Mouse (Mus musculus) adrenal gland, postnatal 36 days (tissue): ENCODE data around the gene Mcf2. TPM values are rescaled to one million over a fixed set of nuclear protein-coding genes. Genes with fewer than 3 reads are reported as not detected.

Experiments
- DNase-seq, 2 experiments: peaks; one replicate each; pipeline ENCODE4 v3.0.0; 2021; ENCODE audit warnings: mixed read lengths in 1 of 2
- long read RNA-seq, 2 experiments: library from polyadenylated mRNA; stranded (forward); transcript quantifications; one replicate each; pipeline ENCODE4 v2.0.0; 2021; ENCODE audit warnings: borderline sequencing depth in 2 of 2
- total RNA-seq, 2 experiments: library from RNA; stranded (reverse); gene quantifications; 2 replicates each; pipeline ENCODE4 v1.2.3; 2021

The Mcf2 gene
- not detected for total RNA-seq
- long read RNA-seq, experiment 1 = 0 reads
- long read RNA-seq, experiment 2 = 0 reads

DNA sequence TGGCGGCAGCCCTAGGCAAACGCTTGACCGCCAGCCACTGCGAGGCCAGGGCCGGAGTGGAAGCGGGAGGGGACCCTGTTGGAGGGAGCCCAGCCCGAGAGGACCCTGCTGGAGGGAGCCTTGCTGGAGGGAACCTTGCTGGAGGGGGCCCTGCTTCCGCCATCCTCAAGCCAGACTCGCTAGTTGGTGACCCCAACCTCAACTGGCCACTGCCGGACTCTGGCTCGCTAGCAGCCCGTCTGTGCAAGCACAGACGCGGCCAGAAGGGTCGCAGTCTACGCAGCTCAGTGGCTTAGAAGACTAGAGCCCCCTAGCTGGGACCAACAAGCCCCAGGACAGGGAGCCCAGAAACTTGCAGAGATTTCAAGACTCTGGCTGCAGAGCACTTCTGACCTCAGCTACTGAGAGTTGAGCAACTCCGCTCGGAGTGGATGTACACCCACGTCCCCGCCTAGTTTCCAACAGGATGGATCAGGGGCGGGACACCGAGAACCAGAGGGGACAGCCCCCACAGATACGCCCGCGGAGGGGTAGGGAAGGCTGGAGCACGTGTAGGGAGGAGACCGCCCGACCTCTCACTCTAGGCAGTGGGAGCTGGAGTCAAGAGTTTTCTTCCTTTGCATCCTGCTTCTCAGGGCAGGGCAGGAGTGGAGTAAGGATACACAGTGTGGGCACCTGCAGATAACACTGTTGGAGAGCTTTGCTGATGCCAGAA lies at the start of gene Mcf2:
TSS of gene Mcf2 (minus strand) at position 346 of the 715 bp plus-strand sequence.
- DNase-seq = no peak

DNA sequence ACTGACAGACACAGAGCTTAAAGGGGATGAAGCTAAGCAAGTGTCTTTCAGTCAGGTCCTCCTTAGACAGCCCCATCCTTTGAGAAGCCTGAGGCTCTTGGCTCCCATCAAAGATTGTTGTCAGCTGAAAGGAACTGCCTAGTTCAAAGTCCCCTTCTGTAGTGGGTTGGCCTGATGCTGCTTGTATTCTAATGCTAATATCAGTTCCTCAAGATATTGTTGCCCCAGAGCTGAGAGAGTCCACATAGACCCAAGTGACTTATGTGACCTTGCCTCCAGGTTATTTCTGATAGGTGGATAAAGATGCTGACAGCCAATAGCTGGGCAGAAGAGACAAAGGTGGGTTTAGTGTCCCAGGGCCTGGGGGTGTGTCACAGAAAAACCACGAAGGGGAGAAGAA lies 8.8 kb upstream of the Mcf2 start:
- no peak for DNase-seq

- DNase-seq = no peak
Measured at GRCm38 (mm10) chrX:60182611-60183010, 3.7 kb upstream of the Mcf2 start.

- DNase-seq = no peak
Measured at GRCm38 (mm10) chrX:60178025-60178743, 705 bp downstream of the Mcf2 start.

DNA sequence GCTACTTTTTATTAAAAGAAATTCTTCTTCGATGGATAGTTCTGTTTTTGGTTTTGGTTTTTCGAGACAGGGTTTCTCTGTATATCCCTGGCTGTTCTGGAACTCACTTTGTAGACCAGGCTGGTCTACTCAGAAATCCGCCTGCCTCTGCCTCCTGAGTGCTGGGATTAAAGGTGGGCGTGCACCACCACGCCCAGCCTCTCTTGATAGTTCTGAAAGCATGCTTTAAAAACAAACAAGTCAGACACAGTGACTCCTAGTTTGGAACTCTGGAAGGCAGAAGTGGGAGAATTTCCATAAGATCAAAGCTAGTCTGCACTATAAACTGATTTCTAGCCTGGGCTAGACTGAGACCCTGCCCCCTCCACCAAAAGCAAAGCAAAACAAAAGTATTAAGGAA lies 8.8 kb downstream of the Mcf2 start:
- DNase-seq = no peak

GRCm38 (mm10) chrX:60169511-60169910 lies 9.4 kb downstream of the Mcf2 start:
- DNase-seq = no peak

DNA sequence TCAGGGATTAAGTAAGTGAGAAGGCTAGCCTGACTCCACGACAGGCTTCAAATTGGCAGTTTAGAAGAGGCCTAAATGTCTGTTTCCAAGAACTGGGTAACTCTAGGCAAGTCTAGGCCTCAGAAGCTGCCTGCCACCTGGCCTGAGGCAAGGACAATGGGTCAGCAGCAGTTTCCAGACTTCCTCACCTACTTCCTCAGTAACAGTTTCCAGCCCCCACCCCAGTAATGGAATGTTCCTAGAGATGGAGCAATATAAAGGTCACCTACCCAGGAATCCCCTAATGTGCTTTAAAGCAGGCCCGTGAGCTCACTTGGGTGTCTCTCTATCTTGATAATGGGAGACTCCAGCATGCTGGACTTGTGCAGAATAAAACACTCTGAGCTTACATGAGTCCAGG lies 10.1 kb downstream of the Mcf2 start:
- no peak for DNase-seq

DNA sequence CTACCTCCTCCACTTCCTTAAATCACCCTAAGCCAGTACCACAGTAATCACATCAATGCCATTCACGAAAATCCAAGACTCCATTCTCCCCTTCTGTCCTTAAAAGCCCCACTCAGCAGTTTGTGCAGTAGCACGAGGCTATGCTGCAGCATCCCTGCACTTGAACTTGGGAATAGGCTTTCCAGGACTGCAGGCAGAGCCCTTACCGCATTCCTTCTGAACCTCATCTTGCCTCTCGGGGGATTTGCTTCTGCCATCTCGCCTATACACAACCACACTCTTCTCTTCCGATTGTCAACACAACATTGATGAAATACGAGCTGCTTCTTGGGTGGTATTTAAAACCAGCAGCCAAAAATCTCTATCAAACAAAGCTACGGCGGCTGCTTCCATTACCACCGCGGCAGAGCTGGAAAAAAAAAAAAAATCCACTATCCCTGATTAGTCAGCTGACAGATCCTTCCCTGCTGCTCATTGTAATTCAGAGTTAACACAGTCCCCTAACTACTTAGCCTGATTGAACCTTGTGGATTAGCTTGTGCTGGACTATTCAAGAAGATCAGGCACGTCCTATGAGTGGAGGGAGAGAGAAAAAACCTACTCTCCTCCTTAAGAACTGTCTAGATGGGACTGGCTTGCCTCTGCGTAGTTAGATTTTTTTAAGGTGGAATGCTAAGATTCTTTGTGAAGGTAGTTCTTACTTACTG lies 31.5 kb downstream of the Mcf2 start:
- DNase-seq = no peak

DNA sequence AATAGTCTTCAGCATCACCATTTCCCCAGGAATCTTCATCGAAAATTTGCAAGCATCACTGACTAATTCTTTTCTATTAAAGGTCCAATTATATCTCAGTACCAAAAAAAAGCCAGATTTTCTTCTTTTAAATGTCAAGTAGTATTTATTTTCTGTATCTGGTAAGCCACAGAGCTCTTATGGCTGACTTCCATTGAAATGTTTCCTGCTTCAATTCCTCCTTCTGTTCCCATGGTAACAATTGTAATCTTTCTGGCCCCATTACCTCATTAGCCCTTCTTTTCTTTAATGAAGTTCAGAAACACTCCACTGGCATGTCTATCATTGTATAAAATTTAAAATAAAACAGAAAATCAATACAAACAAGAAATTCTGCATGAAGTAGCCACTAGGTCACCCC lies 103.5 kb downstream of the Mcf2 start:
- DNase-seq = no peak

- DNase-seq = no peak
Measured at GRCm38 (mm10) chrX:60055185-60055584, 123.7 kb downstream of the Mcf2 start.

DNA sequence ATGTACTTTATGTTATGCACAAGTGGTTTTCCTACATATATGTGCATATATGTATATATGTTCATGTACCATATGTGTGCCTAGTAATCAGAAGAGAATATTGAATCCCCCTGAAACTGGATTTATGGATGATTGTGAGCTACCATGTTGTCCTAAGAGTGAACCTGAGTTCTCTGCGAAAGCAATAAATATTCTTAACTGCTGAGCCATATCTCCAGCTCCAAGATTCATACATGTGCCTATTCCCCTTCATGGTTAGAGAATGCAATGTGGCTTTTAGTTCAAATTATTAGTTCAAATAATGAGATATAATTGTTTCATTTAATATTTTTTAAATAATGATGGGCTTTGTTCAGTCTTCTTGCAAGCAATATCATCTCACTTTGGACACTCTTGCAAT lies 124.1 kb downstream of the Mcf2 start:
- no peak for DNase-seq

DNA sequence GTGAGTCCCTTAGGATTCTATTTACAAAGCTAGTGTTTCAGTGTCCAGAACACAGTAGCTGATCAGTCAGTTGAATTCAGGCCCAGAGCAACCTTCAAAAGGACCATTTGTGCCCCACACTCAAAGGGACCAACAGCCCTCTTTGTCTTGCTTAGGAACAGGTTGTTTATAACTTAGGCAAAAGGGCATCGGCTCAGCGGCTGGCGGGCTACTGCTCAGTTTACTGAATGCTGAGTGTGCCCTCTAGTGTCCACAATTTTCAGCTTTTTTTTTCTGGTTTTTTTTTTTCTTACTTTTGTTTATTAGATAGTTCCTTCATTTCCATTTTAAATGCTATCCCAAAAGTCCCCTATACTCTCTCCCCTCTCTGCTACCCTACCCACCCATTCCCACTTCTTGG lies 152.2 kb downstream of the Mcf2 start:
- DNase-seq = peak; percentile 5 to 12

DNA sequence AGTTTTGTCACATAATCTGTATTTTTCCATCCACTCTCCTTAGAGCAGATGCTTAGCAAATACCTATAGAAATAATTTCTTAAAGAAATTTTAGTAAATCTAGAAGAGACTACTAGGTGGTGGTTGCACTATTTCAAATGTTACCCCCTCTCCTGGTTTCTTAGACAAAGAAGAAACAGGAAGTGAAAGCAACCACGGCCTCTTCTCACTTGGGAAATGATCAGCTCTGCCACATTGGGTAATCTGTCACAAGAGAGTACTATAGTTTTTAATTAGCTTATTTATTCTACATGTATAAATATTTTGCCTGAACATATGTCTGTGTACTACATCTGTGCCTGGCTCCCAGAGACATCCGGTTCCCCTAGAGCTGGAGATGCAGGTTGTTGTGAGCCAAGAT lies 157.3 kb downstream of the Mcf2 start:
- DNase-seq = no peak

DNA sequence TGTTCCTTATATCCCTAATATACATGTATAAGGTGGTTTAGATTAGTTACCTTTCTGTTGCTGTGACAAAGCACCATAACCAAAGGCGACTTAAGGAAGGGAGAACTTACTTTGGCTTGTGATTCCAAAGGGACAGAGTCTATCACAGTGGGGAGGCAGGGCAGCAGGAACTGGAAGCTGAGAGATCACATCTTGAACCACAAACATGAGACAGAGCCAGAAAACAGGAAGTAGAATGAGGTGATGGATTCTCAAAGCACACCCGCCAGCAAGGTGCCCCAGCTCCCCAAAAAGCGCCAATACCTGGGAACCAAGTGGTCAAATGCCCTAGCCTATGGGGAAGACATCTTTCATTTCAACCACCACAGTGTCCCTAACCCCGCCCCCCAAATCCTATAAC lies 157.9 kb downstream of the Mcf2 start:
- DNase-seq = no peak

- no peak for DNase-seq
Measured at GRCm38 (mm10) chrX:60014588-60014987, 164.3 kb downstream of the Mcf2 start.

DNA sequence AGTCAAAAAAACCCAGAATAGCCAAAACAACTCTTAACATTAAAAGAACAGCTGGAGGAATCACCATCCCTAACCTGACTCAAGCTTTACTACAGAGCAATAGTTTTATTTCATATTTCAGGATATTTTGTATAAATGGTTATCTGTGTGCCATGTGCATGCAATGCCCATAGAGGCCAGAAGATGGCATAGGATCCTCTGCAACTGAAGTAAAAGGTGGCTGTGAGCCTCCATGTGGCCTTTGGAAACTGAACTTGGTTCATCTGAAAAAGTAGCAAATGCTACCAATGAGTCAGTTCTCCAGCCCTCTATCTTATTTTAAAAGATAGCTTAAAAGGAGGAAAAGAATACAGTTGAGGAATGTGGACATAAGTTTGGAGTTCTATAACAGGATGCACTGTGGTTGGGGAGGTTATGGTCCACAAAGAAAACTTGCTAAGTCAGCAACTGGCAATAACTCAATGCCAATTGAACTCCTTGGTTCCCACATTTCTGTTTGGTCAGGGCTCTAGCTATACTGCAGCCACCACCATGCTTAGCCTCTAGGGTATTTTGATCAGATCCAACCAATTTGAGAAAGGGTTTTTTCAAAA lies 165.7 kb downstream of the Mcf2 start:
- peak; percentile 24 to 46 for DNase-seq

Other genes starting within 250 kb of the Mcf2 start
- gene F9, start 179.6 kb downstream of the Mcf2 start, total RNA-seq = not detected